Mouse (Mus musculus): Measurements from ENCODE around the gene Fam78b. TPM values are rescaled to one million over a fixed set of nuclear protein-coding genes. Genes with fewer than 3 reads are reported as not detected.
A peak's percentile ranks its signal among the peaks of the same experiment; 100 is the strongest.

Fam78b gene
- total RNA-seq (2017) = 0.32 TPM in 1 of 2 replicates, not detected in the other

GRCm38 (mm10) chr1:167001174-167001843 is at the start of gene Fam78b:
Gene Fam78b (plus strand): TSS chr1:167001417.
- ATAC-seq (replicated peaks; ENCODE audit: low read depth, poor library complexity, severe bottlenecking) = no peak

- ATAC-seq (replicated peaks; ENCODE audit: low read depth, poor library complexity, severe bottlenecking) = peak; percentile 68; the same call in 1 of the 2 replicates
Measured at GRCm38 (mm10) chr1:166964508-166964907, 36.7 kb upstream of the Fam78b start.

GRCm38 (mm10) chr1:166968271-166968670 is 32.9 kb upstream of the Fam78b start:
- ATAC-seq (replicated peaks; ENCODE audit: low read depth, poor library complexity, severe bottlenecking) = no peak

GRCm38 (mm10) chr1:166973731-166974130 is 27.5 kb upstream of the Fam78b start:
- no peak for ATAC-seq (replicated peaks; ENCODE audit: low read depth, poor library complexity, severe bottlenecking)

- no peak for ATAC-seq (replicated peaks; ENCODE audit: low read depth, poor library complexity, severe bottlenecking)
Measured at GRCm38 (mm10) chr1:166978611-166979010, 22.6 kb upstream of the Fam78b start.

GRCm38 (mm10) chr1:166994266-166994665 is 7.0 kb upstream of the Fam78b start:
- ATAC-seq (replicated peaks; ENCODE audit: low read depth, poor library complexity, severe bottlenecking) = no peak

GRCm38 (mm10) chr1:166996250-166996649 is 5.0 kb upstream of the Fam78b start:
- no peak for ATAC-seq (replicated peaks; ENCODE audit: low read depth, poor library complexity, severe bottlenecking)

- no peak for ATAC-seq (replicated peaks; ENCODE audit: low read depth, poor library complexity, severe bottlenecking)
Measured at GRCm38 (mm10) chr1:166996811-166997210, 4.4 kb upstream of the Fam78b start.

- ATAC-seq (replicated peaks; ENCODE audit: low read depth, poor library complexity, severe bottlenecking) = peak; percentile 23; the same call in 1 of the 2 replicates
Measured at GRCm38 (mm10) chr1:167000529-167001173, 566 bp upstream of the Fam78b start.

- ATAC-seq (replicated peaks; ENCODE audit: low read depth, poor library complexity, severe bottlenecking) = no peak
Measured at GRCm38 (mm10) chr1:167001844-167002485, 748 bp downstream of the Fam78b start.

- peak; percentile 59 for ATAC-seq (replicated peaks; ENCODE audit: low read depth, poor library complexity, severe bottlenecking)
Measured at GRCm38 (mm10) chr1:167002486-167002850, 1.3 kb downstream of the Fam78b start.

GRCm38 (mm10) chr1:167004621-167005020 is 3.4 kb downstream of the Fam78b start:
- peak; percentile 56 for ATAC-seq (replicated peaks; ENCODE audit: low read depth, poor library complexity, severe bottlenecking)

- ATAC-seq (replicated peaks; ENCODE audit: low read depth, poor library complexity, severe bottlenecking) = no peak
Measured at GRCm38 (mm10) chr1:167007341-167007740, 6.1 kb downstream of the Fam78b start.

GRCm38 (mm10) chr1:167010190-167010589 is 9.0 kb downstream of the Fam78b start:
- no peak for ATAC-seq (replicated peaks; ENCODE audit: low read depth, poor library complexity, severe bottlenecking)

- no peak for ATAC-seq (replicated peaks; ENCODE audit: low read depth, poor library complexity, severe bottlenecking)
Measured at GRCm38 (mm10) chr1:167011301-167011700, 10.1 kb downstream of the Fam78b start.

- no peak for ATAC-seq (replicated peaks; ENCODE audit: low read depth, poor library complexity, severe bottlenecking)
Measured at GRCm38 (mm10) chr1:167012616-167013015, 11.4 kb downstream of the Fam78b start.

GRCm38 (mm10) chr1:167013234-167013864 is 12.1 kb downstream of the Fam78b start:
- no peak for ATAC-seq (replicated peaks; ENCODE audit: low read depth, poor library complexity, severe bottlenecking)

- ATAC-seq (replicated peaks; ENCODE audit: low read depth, poor library complexity, severe bottlenecking) = no peak
Measured at GRCm38 (mm10) chr1:167016269-167016668, 15.1 kb downstream of the Fam78b start.

- ATAC-seq (replicated peaks; ENCODE audit: low read depth, poor library complexity, severe bottlenecking) = no peak
Measured at GRCm38 (mm10) chr1:167022001-167022424, 20.8 kb downstream of the Fam78b start.

GRCm38 (mm10) chr1:167022541-167023121 is 21.4 kb downstream of the Fam78b start:
- ATAC-seq (replicated peaks; ENCODE audit: low read depth, poor library complexity, severe bottlenecking) = no peak

Data from common myeloid progenitor, adult 5-6 weeks (primary cell).